Mouse (Mus musculus): Measurements from ENCODE around the gene Tmsb4x.

DNA sequence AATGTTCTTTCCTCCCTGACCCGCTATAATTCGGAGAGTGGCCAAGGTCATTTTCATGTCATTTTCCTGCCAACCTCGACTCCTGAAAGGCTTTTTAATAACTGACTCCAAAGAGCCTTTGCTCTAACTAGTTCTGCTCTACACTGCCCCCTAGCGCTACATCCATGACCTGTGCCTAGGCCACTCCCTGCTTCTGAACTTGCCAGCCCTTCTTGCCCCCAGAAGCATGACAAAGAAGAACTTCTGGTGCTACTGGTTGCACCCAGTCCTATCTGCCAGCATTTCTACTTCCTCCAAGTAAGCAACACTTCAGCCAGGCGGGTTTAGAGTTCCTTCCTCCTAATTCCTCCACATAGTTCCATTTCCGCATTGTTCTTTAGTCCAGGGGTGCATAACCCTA, 20.1 kb upstream of the Tmsb4x start:
- TF ChIP-seq GATA1 (IDR thresholded peaks at IDR 0.05; ENCODE audit: borderline replicate concordance, low read length): no peak
- no peak for TF ChIP-seq FLI1 (IDR thresholded peaks at IDR 0.05; ENCODE audit: low read length)
